Mouse (Mus musculus): ENCODE measurements around the gene Baz2a.
"Not testable (repeated sequence)": the region's sequence is repeated elsewhere in the genome, so short reads cannot be mapped to it uniquely, and the experiment has no call there.

Baz2a gene

GRCm38 (mm10) chr10:128111227-128111626 lies 19.9 kb downstream of the Baz2a start:
- DNase-seq (ENCODE audit: low spot score) = no peak

DNA sequence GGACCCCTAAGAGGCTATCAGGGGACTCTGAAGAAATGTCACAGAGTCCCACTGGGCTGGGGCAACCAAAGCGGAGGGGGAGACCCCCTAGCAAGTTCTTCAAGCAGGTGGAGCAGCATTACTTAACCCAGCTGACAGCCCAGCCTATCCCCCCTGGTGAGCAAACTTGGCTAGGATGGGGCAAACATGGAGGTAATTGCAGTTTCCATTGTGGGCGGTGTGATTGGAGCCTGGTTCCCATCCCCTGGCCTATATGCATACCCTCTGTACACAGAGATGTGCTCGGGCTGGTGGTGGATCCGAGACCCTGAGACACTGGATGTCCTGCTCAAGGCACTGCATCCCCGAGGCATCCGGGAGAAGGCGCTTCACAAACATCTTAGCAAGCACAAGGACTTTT lies 32.5 kb downstream of the Baz2a start:
- DNase-seq (ENCODE audit: low spot score) = no peak

DNA sequence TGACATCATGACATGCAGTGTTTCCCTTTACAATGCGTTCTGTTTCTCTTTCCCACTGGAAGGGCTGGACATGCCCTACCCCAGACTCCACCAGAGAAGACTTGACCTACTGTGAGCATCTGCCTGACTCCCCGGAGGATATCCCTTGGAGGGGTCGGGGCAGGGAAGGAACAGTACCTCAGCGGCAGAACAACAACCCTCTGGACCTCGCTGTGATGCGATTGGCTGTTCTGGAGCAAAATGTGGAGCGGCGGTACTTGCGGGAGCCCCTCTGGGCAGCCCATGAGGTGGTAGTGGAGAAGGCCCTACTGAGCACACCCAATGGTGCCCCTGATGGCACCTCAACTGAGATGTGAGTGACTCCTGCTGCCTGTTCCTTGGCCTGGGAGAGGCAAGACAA lies 33.5 kb downstream of the Baz2a start:
- no peak for DNase-seq (ENCODE audit: low spot score)

- DNase-seq (ENCODE audit: low spot score) = no peak
Observed at GRCm38 (mm10) chr10:128125951-128126350, 34.6 kb downstream of the Baz2a start.

GRCm38 (mm10) chr10:128127497-128127896 lies 36.1 kb downstream of the Baz2a start:
- DNase-seq (ENCODE audit: low spot score) = no peak

GRCm38 (mm10) chr10:128128143-128128542 lies 36.8 kb downstream of the Baz2a start:
- DNase-seq (ENCODE audit: low spot score) = no peak

GRCm38 (mm10) chr10:128131297-128131696 lies 39.9 kb downstream of the Baz2a start:
- no peak for DNase-seq (ENCODE audit: low spot score)

GRCm38 (mm10) chr10:128131812-128132211 lies 40.4 kb downstream of the Baz2a start:
- DNase-seq (ENCODE audit: low spot score) = no peak

DNA sequence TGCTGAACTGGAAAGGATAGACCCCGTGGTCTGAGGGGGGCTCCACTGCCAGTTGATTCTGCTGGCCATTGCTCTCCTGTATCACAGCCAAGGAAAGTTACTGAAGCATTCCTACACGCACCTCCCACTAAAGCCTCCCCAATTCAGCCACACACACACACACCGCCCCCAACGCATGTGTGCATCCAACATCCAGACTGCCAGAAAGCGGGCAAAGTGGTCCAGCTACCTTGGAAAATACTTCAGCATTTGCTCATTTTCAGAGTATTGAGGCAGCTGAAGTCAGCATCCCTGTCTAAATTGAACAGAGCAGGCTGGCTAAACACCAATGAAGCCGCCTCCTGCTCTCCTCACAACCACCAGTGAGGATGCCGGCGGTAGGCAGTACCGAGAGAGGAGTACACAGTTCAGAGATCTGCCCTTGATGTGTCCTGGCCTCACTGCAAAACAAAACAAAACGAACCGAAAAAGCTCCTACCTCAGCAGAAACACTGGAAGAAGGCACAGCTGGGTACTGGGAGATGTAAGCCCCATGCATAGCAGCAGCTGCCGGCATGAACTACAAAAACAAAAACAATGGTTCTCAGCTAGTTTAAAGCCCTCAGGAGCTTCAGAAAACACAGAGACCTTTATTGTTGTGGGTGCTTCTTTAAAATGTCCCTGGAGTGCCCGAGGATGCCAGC lies 42.4 kb downstream of the Baz2a start:
- DNase-seq (ENCODE audit: low spot score) = no peak

- no peak for DNase-seq (ENCODE audit: low spot score)
Observed at GRCm38 (mm10) chr10:128135374-128135773, 44.0 kb downstream of the Baz2a start.

DNA sequence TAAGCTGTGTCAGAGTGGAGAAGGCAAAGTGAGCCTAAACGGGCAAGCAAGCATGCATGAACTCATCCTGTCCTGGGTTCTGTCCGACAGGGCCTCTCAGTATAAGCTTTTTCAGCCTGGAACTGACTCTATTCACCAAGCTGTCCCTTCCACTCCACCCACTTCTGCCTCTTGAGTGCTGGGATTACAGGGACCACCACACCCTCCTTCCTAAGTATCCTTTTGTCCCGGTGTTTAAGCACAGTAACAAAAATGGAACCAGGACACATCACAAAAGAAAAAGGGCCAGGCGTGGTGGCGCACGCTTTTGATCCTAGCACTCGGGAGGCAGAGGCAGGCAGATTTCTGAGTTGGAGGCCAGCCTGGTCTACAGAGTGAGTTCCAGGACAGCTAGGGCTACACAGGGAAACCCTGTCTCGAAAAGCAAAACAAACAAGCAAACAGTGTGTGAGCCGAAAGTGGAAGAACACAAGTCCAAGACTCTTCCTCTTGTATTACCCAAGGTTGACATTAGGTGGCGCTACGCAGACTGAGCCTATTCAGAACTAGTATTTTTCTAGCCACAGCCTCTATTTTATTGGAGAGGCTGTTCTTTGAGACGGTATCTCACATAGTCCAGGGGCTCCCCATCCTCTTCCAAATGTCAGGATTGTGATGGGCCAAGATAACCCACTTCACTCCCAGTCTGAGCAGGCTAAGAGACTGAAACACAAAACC lies 49.0 kb downstream of the Baz2a start:
- no peak for DNase-seq (ENCODE audit: low spot score)

DNA sequence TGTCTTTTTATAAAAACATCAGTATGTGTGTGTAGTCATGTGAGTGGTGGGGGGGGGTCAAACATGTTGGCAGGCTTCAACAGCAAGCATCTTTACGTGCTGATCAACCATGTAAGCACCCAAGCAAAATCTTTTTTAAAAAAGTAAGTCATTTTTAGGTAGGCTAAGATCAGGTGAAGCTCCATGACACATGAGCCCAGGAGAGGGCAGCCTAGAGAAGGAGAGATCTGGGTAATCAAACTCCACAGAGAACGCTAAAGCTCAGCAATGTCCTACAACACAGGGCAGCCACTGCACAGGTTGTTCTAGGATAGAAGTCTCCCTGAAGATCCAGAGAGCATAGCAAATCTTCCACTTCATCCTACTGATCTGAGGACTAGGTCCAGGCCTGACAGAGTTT lies 50.8 kb downstream of the Baz2a start:
- DNase-seq (ENCODE audit: low spot score) = no peak

GRCm38 (mm10) chr10:128143659-128144058 lies 52.3 kb downstream of the Baz2a start:
- DNase-seq (ENCODE audit: low spot score) = no peak

- DNase-seq (ENCODE audit: low spot score) = no peak
Observed at GRCm38 (mm10) chr10:128144961-128145360, 53.6 kb downstream of the Baz2a start.

- no peak for DNase-seq (ENCODE audit: low spot score)
Observed at GRCm38 (mm10) chr10:128148789-128149365, 57.5 kb downstream of the Baz2a start.

- peak; percentile 85 for DNase-seq (ENCODE audit: low spot score)
Observed at GRCm38 (mm10) chr10:128149592-128149991, 58.2 kb downstream of the Baz2a start.

DNA sequence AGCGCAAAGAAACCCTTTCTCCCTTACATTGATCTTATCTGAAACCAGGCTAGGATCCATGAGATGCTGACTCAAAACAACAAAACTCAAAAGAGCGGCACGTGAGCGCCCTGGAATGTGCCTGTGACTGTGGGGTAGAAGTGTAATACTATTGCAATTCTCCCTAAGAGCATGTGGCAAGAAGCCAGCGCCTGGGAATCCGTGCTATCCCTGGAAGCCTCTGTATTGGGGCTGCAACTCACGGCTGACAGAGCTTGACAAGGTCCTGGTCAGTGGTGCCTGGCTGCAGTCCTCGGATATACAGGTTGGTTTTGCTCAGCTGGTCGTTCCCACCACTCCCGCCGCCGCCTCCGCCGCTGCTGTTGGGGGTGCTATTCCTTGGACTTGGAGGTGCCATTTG lies 59.6 kb downstream of the Baz2a start:
- DNase-seq (ENCODE audit: low spot score) = peak; percentile 31

GRCm38 (mm10) chr10:128153978-128154377 lies 62.6 kb downstream of the Baz2a start:
- no peak for DNase-seq (ENCODE audit: low spot score)

GRCm38 (mm10) chr10:128165726-128166125 lies 74.3 kb downstream of the Baz2a start:
- DNase-seq (ENCODE audit: low spot score) = not testable (repeated sequence)

GRCm38 (mm10) chr10:128167091-128167490 lies 75.7 kb downstream of the Baz2a start:
- DNase-seq (ENCODE audit: low spot score) = no peak

DNA sequence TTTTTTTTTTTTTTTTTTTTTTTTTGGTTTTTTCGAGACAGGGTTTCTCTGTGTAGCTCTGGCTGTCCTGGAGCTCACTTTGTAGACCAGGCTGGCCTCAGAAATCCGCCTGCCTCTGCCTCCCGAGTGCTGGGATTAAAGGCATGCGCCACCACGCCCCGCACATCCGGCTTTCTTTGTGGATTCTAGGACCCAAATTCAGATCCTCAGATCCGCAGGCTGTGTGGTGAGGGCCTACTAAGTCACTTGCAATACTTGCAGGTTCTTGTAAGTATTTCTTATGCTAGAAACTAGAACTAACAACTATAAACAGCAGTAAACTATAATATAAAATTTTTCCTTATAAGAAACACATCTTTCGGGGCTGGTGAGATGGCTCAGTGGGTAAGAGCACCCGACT lies 80.0 kb downstream of the Baz2a start:
- not testable (repeated sequence) for DNase-seq (ENCODE audit: low spot score)

DNA sequence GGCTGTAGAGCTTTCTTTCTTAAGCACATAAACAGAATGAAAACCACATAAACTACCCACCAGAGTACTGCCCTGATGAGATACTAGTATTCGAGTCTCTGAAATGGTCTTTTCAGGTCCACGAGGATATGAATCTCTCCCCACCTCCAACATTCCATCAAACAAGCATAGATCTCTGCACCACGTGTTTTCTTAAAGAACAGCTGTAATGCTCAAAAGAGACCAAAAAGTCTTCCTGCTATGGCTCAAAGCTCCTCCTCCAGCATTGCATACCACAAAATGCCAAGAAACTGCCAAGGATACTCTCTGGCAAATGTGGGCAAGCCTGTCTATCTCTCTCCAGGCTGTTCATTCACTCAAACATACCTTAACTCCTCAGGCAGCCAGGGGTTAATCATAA lies 83.9 kb downstream of the Baz2a start:
- no peak for DNase-seq (ENCODE audit: low spot score)

DNA sequence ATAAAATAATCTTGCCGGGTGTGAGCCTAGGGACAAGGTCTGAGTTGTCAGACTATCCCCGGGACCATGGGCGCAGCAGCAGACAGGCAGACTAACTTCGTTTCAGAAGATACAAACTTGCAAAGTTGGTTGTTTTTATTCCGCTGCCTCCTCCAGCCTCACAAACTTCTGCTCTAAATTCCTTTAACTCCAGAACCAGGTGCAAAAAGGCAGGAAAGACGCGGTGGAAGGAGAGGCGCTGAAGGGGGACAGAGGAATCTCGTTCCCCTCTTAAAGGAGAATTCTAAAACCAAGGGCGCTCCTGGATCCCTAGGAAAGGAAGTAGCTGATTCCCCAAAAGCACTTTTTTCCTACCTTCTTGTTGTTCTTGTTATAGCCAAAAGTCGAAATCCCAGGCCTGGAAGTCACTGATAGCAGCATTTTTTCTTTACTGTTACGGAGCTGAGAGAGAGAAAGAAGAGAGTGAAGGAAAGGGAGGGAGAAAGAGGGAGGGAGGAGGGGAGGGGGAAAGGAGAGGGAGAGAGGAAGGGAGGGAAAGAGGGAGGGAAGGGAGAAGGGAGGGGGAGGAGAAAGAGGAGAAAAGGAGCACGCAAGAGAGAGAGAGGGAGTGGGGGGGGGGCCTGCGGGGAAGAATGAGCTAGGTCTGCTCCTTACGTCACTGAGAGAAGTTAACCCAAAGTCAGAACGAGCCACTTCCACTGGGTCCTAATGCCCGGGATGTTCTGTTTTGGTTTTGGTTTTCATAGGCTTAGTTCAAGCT lies 84.8 kb downstream of the Baz2a start:
- DNase-seq (ENCODE audit: low spot score) = peak; percentile 65

Measured in ovary, adult 18-20 months (tissue).